Mouse (Mus musculus): ENCODE data around the gene H6pd.

DNA sequence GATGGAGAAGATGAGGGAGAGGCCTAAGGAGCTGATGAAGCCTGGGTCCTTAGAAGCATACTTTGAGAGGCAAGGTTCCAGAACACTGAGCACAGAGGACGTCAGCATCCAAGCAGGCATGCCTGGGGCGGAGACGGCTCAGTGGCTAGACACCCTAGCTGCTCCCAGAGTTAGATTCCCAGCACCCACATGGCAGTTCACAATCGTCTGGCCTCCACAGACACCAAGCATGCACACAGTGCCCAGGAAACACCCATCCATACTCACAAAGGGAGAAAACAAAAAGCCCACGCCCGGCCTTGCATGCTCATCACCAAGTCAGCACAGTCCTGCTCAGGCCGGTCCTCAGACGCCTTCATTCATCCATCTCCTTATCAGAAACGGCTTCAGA is 9.3 kb downstream of the H6pd start:
- TF ChIP-seq CTCF (IDR thresholded peaks at IDR 0.05; ENCODE audit: control insufficient read depth, insufficient read depth, insufficient replicate concordance, low read depth, low read length) (no peak), POLR2A (IDR thresholded peaks at IDR 0.05; ENCODE audit: control insufficient read depth, low read depth, low read length) (no peak)

All from testis, adult 2 months (tissue).